Mouse (Mus musculus) liver, adult 2 months (tissue): Measurements from ENCODE around the gene Atp2b1. TPM values are rescaled to one million over a fixed set of nuclear protein-coding genes. Genes with fewer than 3 reads are reported as not detected.

Experiments used
- DNase-seq: peaks from one replicate; pipeline ENCODE4 v3.0.0-alpha.2; 2011; ENCODE audit warnings: low read depth, low spot score; ENCODE audit errors: extremely low read depth
- H3K27ac ChIP-seq: fragments of 200-500 bp; replicated peaks from 2 replicates; pipeline ENCODE4 v1.5.1; 2012; ENCODE audit warnings: low read depth, mild to moderate bottlenecking, control low read depth, inconsistent platforms, low read length; ENCODE audit not compliant: insufficient read depth
- H3K27me3 ChIP-seq: fragments of 200-500 bp; 2 replicates; pipeline ENCODE4 v1.6.1; 2012; ENCODE audit warnings: mild to moderate bottlenecking, moderate library complexity, low read length, inconsistent platforms; ENCODE audit not compliant: control insufficient read depth, insufficient read depth
- H3K36me3 ChIP-seq: fragments of 200-500 bp; 2 replicates; pipeline ENCODE4 v1.6.1; 2012; ENCODE audit warnings: low read length, inconsistent platforms; ENCODE audit not compliant: control insufficient read depth, insufficient read depth
- H3K4me1 ChIP-seq: fragments of 200-500 bp; 2 replicates; pipeline ENCODE4 v1.6.1; 2011; ENCODE audit warnings: low read length; ENCODE audit not compliant: control insufficient read depth, insufficient read depth
- H3K4me3 ChIP-seq: fragments of 200-500 bp; 2 replicates; pipeline ENCODE4 v1.5.1; 2011; ENCODE audit warnings: low read depth, mild to moderate bottlenecking, control low read depth, low read length, moderate library complexity; ENCODE audit not compliant: insufficient read depth
- H3K79me2 ChIP-seq: fragments of 200-500 bp; 2 replicates; pipeline ENCODE4 v1.6.1; 2012; ENCODE audit warnings: inconsistent platforms, mild to moderate bottlenecking, low read length, moderate library complexity; ENCODE audit not compliant: control insufficient read depth, insufficient read depth
- H3K9ac ChIP-seq: fragments of 200-500 bp; 2 replicates; pipeline ENCODE4 v1.6.1; 2012; ENCODE audit warnings: low read depth, mild to moderate bottlenecking, control low read depth, inconsistent platforms, low read length
- CTCF ChIP-seq: fragments of 200-500 bp; IDR thresholded peaks from 2 replicates; pipeline ENCODE4 v1.5.1; 2011; ENCODE audit warnings: low read depth, low read length, control low read depth
- POLR2A ChIP-seq: fragments of 200-500 bp; IDR thresholded peaks from 2 replicates; pipeline ENCODE4 v1.6.1; 2011; ENCODE audit warnings: low read length, control low read depth; ENCODE audit not compliant: insufficient read depth; ENCODE audit errors: extremely low read depth
- WGBS: fragments of 180-500 bp; shearing (Covaris S2); methylation state at CpG from one replicate; pipeline ENCODE4 v1.1.7; 2018; 5-methylcytosine and 5-hydroxymethylcytosine counted together
- polyA plus RNA-seq: library from polyadenylated mRNA; depleted of rRNA; stranded (reverse); fragments of >200 nt; gene quantifications from 2 replicates; pipeline ENCODE4 v1.2.3, GENCODE M21; 2012
- total RNA-seq: library from RNA; depleted of rRNA; stranded (reverse); fragments of >200 nt; gene quantifications from 2 replicates; pipeline ENCODE4 v1.2.3, GENCODE M21; 2014

Gene Atp2b1
- total and polyA plus RNA-seq, 2 experiments: 5.2 to 28.8 TPM

GRCm38 (mm10) chr10:99004866-99005265 is 90.7 kb downstream of the Atp2b1 start:
- TF ChIP-seq POLR2A (no peak), CTCF (no peak)
- no peak for DNase-seq
- Histone ChIP-seq H3K4me3 (no peak overlapping the region), H3K9ac (no peak overlapping the region), H3K27me3 (no peaks in the 10 kb centered on the region), H3K36me3 (peaks cover 55% of the 10 kb centered on the region), H3K4me1 (no peaks in the 10 kb centered on the region), H3K27ac (no peak overlapping the region), H3K79me2 (no peaks in the 10 kb centered on the region)
- 90% methylated on average over 3 of the region's 3 CpGs for WGBS

GRCm38 (mm10) chr10:99011084-99011483 is 96.9 kb downstream of the Atp2b1 start:
- no peaks in the 10 kb centered on the region for H3K79me2 ChIP-seq
- no peak overlapping the region for H3K27ac ChIP-seq
- H3K9ac ChIP-seq: no peak overlapping the region
- no peaks in the 10 kb centered on the region for H3K27me3 ChIP-seq
- H3K4me3 ChIP-seq: no peak overlapping the region
- TF ChIP-seq CTCF: no peak
- TF ChIP-seq POLR2A: no peak
- 84% methylated on average over 3 of the region's 3 CpGs for WGBS
- no peak for DNase-seq
- peaks cover 51% of the 10 kb centered on the region for H3K36me3 ChIP-seq
- no peaks in the 10 kb centered on the region for H3K4me1 ChIP-seq

- H3K79me2 ChIP-seq: no peaks in the 10 kb centered on the region
- DNase-seq: no peak
Observed at GRCm38 (mm10) chr10:99012086-99012485, 97.9 kb downstream of the Atp2b1 start.

GRCm38 (mm10) chr10:99014737-99015136 is 100.5 kb downstream of the Atp2b1 start:
- no peak overlapping the region for H3K9ac ChIP-seq
- H3K4me3 ChIP-seq: no peak overlapping the region
- no peaks in the 10 kb centered on the region for H3K27me3 ChIP-seq
- WGBS: 96% methylated on average over 13 of the region's 13 CpGs
- no peak for DNase-seq
- no peaks in the 10 kb centered on the region for H3K4me1 ChIP-seq
- H3K27ac ChIP-seq: no peak overlapping the region
- TF ChIP-seq CTCF: no peak
- TF ChIP-seq POLR2A: no peak
- H3K79me2 ChIP-seq: no peaks in the 10 kb centered on the region
- H3K36me3 ChIP-seq: peaks cover 57% of the 10 kb centered on the region

More at GRCm38 (mm10) chr10:99012086-99012485, 97.9 kb downstream of the Atp2b1 start:
- H3K36me3 ChIP-seq: peaks cover 52% of the 10 kb centered on the region
- no peak overlapping the region for H3K9ac ChIP-seq
- H3K27ac ChIP-seq: no peak overlapping the region
- TF ChIP-seq CTCF (no peak), POLR2A (no peak)
- WGBS: 91% methylated on average over 5 of the region's 5 CpGs
- H3K4me1 ChIP-seq: no peaks in the 10 kb centered on the region
- H3K4me3 ChIP-seq: no peak overlapping the region
- no peaks in the 10 kb centered on the region for H3K27me3 ChIP-seq

GRCm38 (mm10) chr10:99016996-99017395 is 102.8 kb downstream of the Atp2b1 start:
- no peaks in the 10 kb centered on the region for H3K79me2 ChIP-seq
- WGBS: 94% methylated on average over 5 of the region's 5 CpGs
- no peak for TF ChIP-seq POLR2A
- H3K36me3 ChIP-seq: peaks cover 48% of the 10 kb centered on the region
- no peak overlapping the region for H3K4me3 ChIP-seq
- no peak overlapping the region for H3K9ac ChIP-seq
- no peaks in the 10 kb centered on the region for H3K4me1 ChIP-seq
- H3K27ac ChIP-seq: no peak overlapping the region
- H3K27me3 ChIP-seq: no peaks in the 10 kb centered on the region
- DNase-seq: no peak

GRCm38 (mm10) chr10:99027462-99027861 is 113.3 kb downstream of the Atp2b1 start:
- H3K9ac ChIP-seq: no peak overlapping the region
- no peak for TF ChIP-seq POLR2A
- no peak for TF ChIP-seq CTCF
- no peak overlapping the region for H3K27ac ChIP-seq
- H3K4me1 ChIP-seq: no peaks in the 10 kb centered on the region
- DNase-seq: no peak
- H3K79me2 ChIP-seq: no peaks in the 10 kb centered on the region
- H3K4me3 ChIP-seq: no peak overlapping the region
- 97% methylated on average over 5 of the region's 5 CpGs for WGBS
- peaks cover 16% of the 10 kb centered on the region for H3K36me3 ChIP-seq
- H3K27me3 ChIP-seq: no peaks in the 10 kb centered on the region

GRCm38 (mm10) chr10:99029844-99030243 is 115.6 kb downstream of the Atp2b1 start:
- no peak for DNase-seq

More at GRCm38 (mm10) chr10:99029844-99030243, 115.6 kb downstream of the Atp2b1 start:
- Histone ChIP-seq H3K9ac (no peak overlapping the region), H3K79me2 (no peaks in the 10 kb centered on the region), H3K4me1 (no peaks in the 10 kb centered on the region), H3K36me3 (peaks cover 8% of the 10 kb centered on the region), H3K4me3 (no peak overlapping the region), H3K27me3 (no peaks in the 10 kb centered on the region), H3K27ac (no peak overlapping the region)
- TF ChIP-seq CTCF (no peak), POLR2A (no peak)
- WGBS: 76% methylated on average over 7 of the region's 7 CpGs
